Mouse (Mus musculus): ENCODE results near the gene Rdm1.

DNA sequence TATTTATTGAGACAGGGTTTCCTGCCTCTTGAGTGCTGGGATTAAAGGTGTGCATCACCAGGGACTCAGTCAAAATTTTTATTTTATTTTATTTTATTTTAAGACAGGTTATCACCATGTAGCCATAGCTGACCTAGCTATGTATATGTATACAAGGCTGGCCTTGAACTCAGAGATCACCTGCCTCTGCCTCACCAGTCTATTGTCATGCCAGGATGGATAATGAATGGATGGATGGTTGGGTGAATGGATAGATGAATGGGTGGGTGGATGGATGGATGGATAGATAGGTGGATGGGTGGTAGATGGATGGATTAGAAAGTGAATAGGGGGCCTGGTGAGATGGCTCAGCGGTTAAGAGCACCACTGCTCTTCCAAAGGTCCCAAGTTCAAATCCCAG is 55.0 kb downstream of the Rdm1 start:
- no peak for TF ChIP-seq CTCF (IDR thresholded peaks at IDR 0.05; ENCODE audit: low read depth, low read length)
- no peak for TF ChIP-seq POLR2A (IDR thresholded peaks at IDR 0.05; ENCODE audit: borderline replicate concordance, low read depth, low read length)

All from bone marrow macrophage, adult 2 months (primary cell).